Mouse (Mus musculus) megakaryocyte, embryonic 14.5 days (primary cell): ENCODE results near the gene D930048N14Rik.

Experiments used
- FLI1 ChIP-seq: IDR thresholded peaks from 2 replicates; pipeline ENCODE4 v1.6.1; 2012; ENCODE audit warnings: low read length, inconsistent platforms, mixed read lengths
- GATA1 ChIP-seq: IDR thresholded peaks from 3 replicates; pipeline ENCODE4 v1.6.1; 2012; ENCODE audit warnings: mixed read lengths, low read length, inconsistent platforms, borderline replicate concordance

DNA sequence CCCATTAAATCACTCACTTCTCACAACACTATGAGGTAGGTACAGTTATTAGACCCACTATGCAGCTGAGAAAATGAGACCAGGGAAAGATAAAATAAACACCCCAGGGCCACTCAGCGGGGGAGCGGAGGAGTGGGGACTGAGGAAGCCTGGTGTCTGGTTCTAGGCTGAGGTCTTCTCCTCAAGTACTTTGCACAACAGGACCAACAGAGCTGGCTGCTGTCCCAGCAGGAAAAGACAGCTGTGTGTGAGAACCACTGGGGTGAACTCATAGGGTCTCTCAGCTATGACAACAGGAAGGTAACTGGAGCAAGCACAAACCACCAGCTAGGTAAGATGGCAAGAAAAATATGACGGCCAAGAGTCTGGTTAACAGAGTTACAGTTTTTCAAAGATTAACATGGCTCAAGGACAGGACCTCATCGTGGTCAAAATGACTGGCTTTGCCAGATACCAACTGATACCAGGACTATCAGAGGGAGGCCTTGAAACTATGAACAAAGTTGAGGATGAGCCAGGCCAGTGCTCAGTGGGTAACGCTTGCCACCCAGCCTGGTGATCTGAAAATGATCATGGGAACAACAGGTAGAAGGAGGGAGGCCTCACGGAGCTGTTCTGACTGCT lies 18.5 kb upstream of the D930048N14Rik start:
- TF ChIP-seq GATA1 (no peak), FLI1 (no peak)
